Mouse (Mus musculus) testis, adult 2 months (tissue): ENCODE results near the gene Cwh43. TPM values are rescaled to one million over a fixed set of nuclear protein-coding genes. Genes with fewer than 3 reads are reported as not detected.

Experiments used
- H3K27ac ChIP-seq: fragments of 200-500 bp; 2 replicates; pipeline ENCODE4 v1.5.1; 2012; ENCODE audit warnings: low read depth, low read length; ENCODE audit not compliant: control insufficient read depth, insufficient read depth
- H3K27me3 ChIP-seq: fragments of 200-500 bp; 2 replicates; pipeline ENCODE4 v1.6.1; 2012; ENCODE audit warnings: mild to moderate bottlenecking, low read length, moderate library complexity; ENCODE audit not compliant: control insufficient read depth, insufficient read depth
- H3K36me3 ChIP-seq: fragments of 200-500 bp; 2 replicates; pipeline ENCODE4 v1.6.1; 2012; ENCODE audit warnings: mild to moderate bottlenecking, low read length; ENCODE audit not compliant: control insufficient read depth, insufficient read depth
- H3K4me1 ChIP-seq: fragments of 200-500 bp; 2 replicates; pipeline ENCODE4 v1.6.1; 2012; ENCODE audit warnings: low read length; ENCODE audit not compliant: control insufficient read depth, insufficient read depth
- H3K4me3 ChIP-seq: fragments of 200-500 bp; 2 replicates; pipeline ENCODE4 v1.5.1; 2012; ENCODE audit warnings: low read depth, mild to moderate bottlenecking, low read length, moderate library complexity, mixed read lengths; ENCODE audit not compliant: control insufficient read depth
- CTCF ChIP-seq: fragments of 200-500 bp; IDR thresholded peaks from 2 replicates; pipeline ENCODE4 v1.5.1; 2012; ENCODE audit warnings: low read depth, mild to moderate bottlenecking, inconsistent platforms, low read length, moderate library complexity; ENCODE audit not compliant: control insufficient read depth, insufficient read depth, insufficient replicate concordance
- POLR2A ChIP-seq: fragments of 200-500 bp; IDR thresholded peaks from 2 replicates; pipeline ENCODE4 v1.6.1; 2012; ENCODE audit warnings: low read depth, mild to moderate bottlenecking, inconsistent platforms, low read length, moderate library complexity; ENCODE audit not compliant: control insufficient read depth
- polyA plus RNA-seq: library from polyadenylated mRNA; depleted of rRNA; stranded (reverse); fragments of >200 nt; gene quantifications from 2 replicates; pipeline ENCODE4 v1.2.3, GENCODE M21; 2012

Gene Cwh43
- polyA plus RNA-seq, 1 experiment: 0.07 TPM

- Histone ChIP-seq H3K4me1 (no peaks in the 10 kb centered on the region), H3K36me3 (no peaks in the 10 kb centered on the region), H3K4me3 (no peak overlapping the region), H3K27ac (no peak overlapping the region), H3K27me3 (no peaks in the 10 kb centered on the region)
- TF ChIP-seq POLR2A (no peak), CTCF (no peak)
These were observed 36.3 kb downstream of the Cwh43 start for GRCm38 (mm10) chr5:73442176-73442575.

GRCm38 (mm10) chr5:73450276-73450675 lies 44.4 kb downstream of the Cwh43 start:
- Histone ChIP-seq H3K27ac (no peak overlapping the region), H3K4me1 (no peaks in the 10 kb centered on the region), H3K4me3 (no peak overlapping the region), H3K27me3 (no peaks in the 10 kb centered on the region), H3K36me3 (no peaks in the 10 kb centered on the region)
- no peak for TF ChIP-seq POLR2A
- no peak for TF ChIP-seq CTCF

- H3K4me1 ChIP-seq: no peaks in the 10 kb centered on the region
- H3K27me3 ChIP-seq: no peaks in the 10 kb centered on the region
- no peak overlapping the region for H3K4me3 ChIP-seq
- no peak for TF ChIP-seq POLR2A
- TF ChIP-seq CTCF: no peak
- no peak overlapping the region for H3K27ac ChIP-seq
- H3K36me3 ChIP-seq: no peaks in the 10 kb centered on the region
These were observed 48.8 kb downstream of the Cwh43 start for GRCm38 (mm10) chr5:73454502-73455306.

GRCm38 (mm10) chr5:73455307-73455687 lies 49.4 kb downstream of the Cwh43 start:
- Histone ChIP-seq H3K36me3 (no peaks in the 10 kb centered on the region), H3K27me3 (no peaks in the 10 kb centered on the region)
- no peak for TF ChIP-seq CTCF
- TF ChIP-seq POLR2A: no peak

GRCm38 (mm10) chr5:73468462-73469433 lies 62.9 kb downstream of the Cwh43 start:
- H3K27me3 ChIP-seq: no peaks in the 10 kb centered on the region
- H3K27ac ChIP-seq: no peak overlapping the region
- H3K4me1 ChIP-seq: no peaks in the 10 kb centered on the region
- no peaks in the 10 kb centered on the region for H3K36me3 ChIP-seq
- no peak overlapping the region for H3K4me3 ChIP-seq
- no peak for TF ChIP-seq POLR2A
- no peak for TF ChIP-seq CTCF

More at GRCm38 (mm10) chr5:73455307-73455687, 49.4 kb downstream of the Cwh43 start:
- Histone ChIP-seq H3K27ac (no peak overlapping the region), H3K4me3 (no peak overlapping the region), H3K4me1 (no peaks in the 10 kb centered on the region)

- Histone ChIP-seq H3K4me1 (no peaks in the 10 kb centered on the region), H3K36me3 (no peaks in the 10 kb centered on the region), H3K4me3 (no peak overlapping the region), H3K27me3 (no peaks in the 10 kb centered on the region), H3K27ac (no peak overlapping the region)
- TF ChIP-seq POLR2A (no peak), CTCF (no peak)
These were observed 68.8 kb downstream of the Cwh43 start for GRCm38 (mm10) chr5:73474412-73475405.
